Mouse (Mus musculus) thymus, adult 2 months (tissue): ENCODE results near the gene Pde4d.

Experiments
- CTCF ChIP-seq: fragments of 200-500 bp; IDR thresholded peaks from 2 replicates; pipeline ENCODE4 v1.5.1; 2012; ENCODE audit warnings: mild to moderate bottlenecking, control low read depth, low read length, moderate library complexity, borderline replicate concordance; ENCODE audit not compliant: control insufficient read depth, poor library complexity, insufficient read depth; ENCODE audit errors: extremely low read depth
- POLR2A ChIP-seq: fragments of 200-500 bp; IDR thresholded peaks from 2 replicates; pipeline ENCODE4 v1.6.1; 2012; ENCODE audit warnings: mild to moderate bottlenecking, low read length, control low read depth, moderate library complexity; ENCODE audit not compliant: control insufficient read depth, poor library complexity, insufficient read depth; ENCODE audit errors: extremely low read depth

- TF ChIP-seq POLR2A (no peak), CTCF (no peak)
These were observed 1212.4 kb downstream of the Pde4d start for GRCm38 (mm10) chr13:109662099-109662498.
